Mouse (Mus musculus): ENCODE results near the gene Uhmk1.
"Not testable (repeated sequence)": the region's sequence is repeated elsewhere in the genome, so short reads cannot be mapped to it uniquely, and the experiment has no call there.

The Uhmk1 gene

DNA sequence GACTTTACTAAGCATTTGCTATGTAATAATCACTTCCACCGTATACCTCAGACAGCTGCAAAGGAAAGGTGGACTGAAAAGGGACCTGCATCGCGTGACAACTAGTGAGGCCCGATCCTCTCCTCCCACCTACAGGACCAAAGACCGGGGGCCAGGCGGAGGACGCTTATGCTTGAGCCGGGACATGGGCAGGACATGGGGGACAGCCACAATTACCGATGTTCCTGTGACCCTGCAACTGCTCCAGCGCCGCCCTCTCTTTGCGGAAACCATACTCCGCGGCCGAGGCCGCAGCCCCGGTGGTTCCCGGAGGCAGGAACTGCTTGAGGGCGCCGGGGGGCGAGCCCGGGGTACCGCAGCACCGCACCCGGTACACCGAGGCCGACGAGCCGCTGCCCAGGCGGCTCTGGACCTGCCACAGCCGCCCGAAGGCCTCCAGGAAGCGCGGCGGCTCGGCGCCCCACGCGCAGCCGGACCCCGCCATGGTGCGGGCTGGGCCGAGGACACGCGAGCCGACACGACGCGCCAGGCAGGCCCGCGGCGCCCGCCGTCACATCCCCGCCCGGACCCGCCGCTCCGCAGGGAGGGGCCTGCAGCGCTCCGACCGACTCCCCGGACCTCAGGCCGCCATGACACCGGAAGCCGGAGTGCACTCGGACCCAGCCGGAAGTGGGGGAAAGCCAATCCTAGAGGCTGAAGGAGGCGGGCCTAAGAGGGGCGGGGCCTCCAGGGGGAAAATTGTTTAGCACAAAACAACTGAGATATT, at the start of gene Uhmk1:
Gene Uhmk1, minus strand, starts transcription at position 641 of the 766 bp plus-strand sequence.
- DNase-seq (ENCODE audit: extremely low read depth, low read depth) = peak; percentile 73

- no peak for DNase-seq (ENCODE audit: extremely low read depth, low read depth)
These were observed 40.3 kb upstream of the Uhmk1 start for GRCm38 (mm10) chr1:170255560-170255910.

GRCm38 (mm10) chr1:170254893-170255559, 39.8 kb upstream of the Uhmk1 start:
- DNase-seq (ENCODE audit: extremely low read depth, low read depth) = no peak

- DNase-seq (ENCODE audit: extremely low read depth, low read depth) = no peak
These were observed 29.8 kb upstream of the Uhmk1 start for GRCm38 (mm10) chr1:170245016-170245415.

GRCm38 (mm10) chr1:170232688-170233087, 17.5 kb upstream of the Uhmk1 start, which contains the start of gene Sh2d1b2:
Gene Sh2d1b2, plus strand, starts transcription at chr1:170232749.
- not testable (repeated sequence) for DNase-seq (ENCODE audit: extremely low read depth, low read depth)

DNA sequence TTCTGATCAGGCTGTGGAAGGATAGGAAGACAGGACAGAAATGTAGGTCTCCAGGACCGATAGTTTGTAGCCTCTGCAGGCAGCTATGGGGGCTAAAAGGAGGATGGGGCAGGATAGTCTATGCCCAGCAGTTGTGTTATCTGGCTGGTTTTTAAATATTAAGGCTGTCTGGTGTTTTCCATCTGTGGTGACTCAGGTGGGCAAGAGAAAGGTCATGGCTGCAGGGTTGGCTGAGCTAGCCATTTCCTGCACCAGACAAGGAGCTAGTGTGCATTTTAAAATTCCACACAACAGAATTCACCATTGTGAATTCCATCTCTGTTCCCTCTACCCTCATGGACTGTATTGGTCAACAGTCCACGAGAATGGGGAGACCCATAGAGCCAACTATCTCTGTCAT, 8.1 kb upstream of the Uhmk1 start:
- DNase-seq (ENCODE audit: extremely low read depth, low read depth) = no peak

GRCm38 (mm10) chr1:170220351-170220750, 5.2 kb upstream of the Uhmk1 start:
- no peak for DNase-seq (ENCODE audit: extremely low read depth, low read depth)

- DNase-seq (ENCODE audit: extremely low read depth, low read depth) = peak; percentile 36
These were observed 3.1 kb upstream of the Uhmk1 start for GRCm38 (mm10) chr1:170218091-170218884.

DNA sequence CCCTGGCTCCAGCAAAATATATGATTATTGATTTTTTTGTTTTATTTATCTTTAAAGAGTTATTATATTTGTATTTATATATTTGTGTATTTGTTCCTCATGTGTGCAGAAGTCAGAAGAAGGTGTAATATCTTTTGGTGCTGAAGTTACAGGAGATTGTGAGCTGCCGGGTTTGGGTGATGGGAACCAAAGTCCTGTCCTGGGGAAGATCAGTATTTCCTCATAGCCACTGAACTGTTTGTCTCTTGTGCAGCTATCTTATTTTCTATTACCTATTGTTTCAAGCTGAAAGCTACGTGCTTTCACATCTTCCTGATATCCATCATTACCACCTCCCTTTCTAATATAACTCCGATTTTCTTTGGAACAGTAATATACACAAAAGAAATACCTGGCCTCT, 393 bp upstream of the Uhmk1 start:
- no peak for DNase-seq (ENCODE audit: extremely low read depth, low read depth)

- peak; percentile 41 for DNase-seq (ENCODE audit: extremely low read depth, low read depth)
These were observed 827 bp downstream of the Uhmk1 start for GRCm38 (mm10) chr1:170214383-170214756.

DNA sequence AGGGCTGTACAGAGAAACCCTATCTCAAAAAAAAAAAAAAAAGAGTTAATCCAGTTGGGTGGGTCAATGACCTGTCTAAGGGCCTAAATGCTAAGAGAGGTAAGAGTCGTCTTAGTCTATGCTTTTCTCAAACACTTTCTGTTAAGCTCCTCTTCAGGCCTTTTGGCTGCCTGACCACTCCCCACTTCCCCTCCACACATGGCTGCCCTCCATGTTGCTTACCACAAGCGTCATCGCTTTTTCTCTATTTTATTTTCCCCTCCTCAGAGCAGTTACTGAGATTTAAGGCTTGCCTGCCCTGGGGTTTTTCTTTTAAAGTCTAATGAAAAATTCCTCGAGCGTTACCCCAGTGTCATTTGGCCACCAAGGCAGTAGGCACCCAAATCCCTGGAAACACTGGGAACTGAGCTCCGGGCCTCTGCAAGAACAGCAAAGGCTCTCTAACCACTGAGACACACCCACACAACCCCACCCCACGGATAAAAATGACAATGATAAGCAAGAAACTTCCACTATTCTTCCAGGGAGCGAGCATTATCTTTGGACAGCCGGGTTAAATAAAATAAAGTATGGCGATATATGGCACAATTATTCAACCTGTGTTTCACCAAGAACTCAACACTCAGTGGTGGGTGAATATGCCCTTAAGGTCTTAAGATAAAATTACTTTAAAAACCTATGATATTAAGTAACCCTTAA, 1.9 kb downstream of the Uhmk1 start:
- DNase-seq (ENCODE audit: extremely low read depth, low read depth) = peak; percentile 17

DNA sequence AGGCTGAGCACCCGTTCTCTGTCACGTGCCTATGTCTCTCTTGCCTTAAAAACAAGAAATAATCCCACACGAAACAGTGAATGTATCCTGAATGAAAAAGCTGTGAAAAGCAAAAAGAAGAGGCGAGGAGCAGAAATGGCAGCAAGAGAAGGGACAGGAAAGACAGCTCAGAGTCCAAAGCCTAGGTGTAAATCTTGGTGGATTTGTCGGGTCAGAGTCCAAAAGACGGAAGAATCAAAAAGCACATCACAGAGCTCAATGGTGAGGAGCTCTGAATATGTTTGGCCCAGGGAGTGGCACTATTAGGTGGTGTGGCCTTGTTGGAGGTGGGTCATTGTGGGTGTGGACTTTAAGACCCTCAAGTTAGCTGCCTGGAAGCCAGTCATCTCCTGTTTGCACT, 8.8 kb downstream of the Uhmk1 start:
- no peak for DNase-seq (ENCODE audit: extremely low read depth, low read depth)

DNA sequence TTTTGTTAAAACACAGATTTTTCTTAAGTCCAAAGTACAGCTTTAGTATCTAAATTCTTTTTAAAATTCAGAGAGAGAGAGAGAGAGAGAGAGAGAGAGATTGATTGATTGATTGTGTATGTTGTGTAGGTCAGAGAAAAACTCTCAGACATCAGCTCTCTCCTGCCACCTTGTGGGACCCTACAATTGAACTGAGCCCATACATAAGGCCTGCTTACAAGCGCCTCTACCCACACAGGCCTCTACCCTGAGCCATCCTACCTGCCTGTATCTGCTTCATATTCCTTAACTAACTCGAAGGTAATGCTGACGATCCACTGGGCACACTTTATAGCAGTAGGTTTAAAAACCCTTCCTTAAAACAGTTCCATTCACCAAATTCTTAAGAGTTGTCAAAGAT, 14.8 kb downstream of the Uhmk1 start:
- no peak for DNase-seq (ENCODE audit: extremely low read depth, low read depth)

- DNase-seq (ENCODE audit: extremely low read depth, low read depth) = no peak
These were observed 19.0 kb downstream of the Uhmk1 start for GRCm38 (mm10) chr1:170196211-170196610.

GRCm38 (mm10) chr1:170191925-170192324, 23.3 kb downstream of the Uhmk1 start:
- no peak for DNase-seq (ENCODE audit: extremely low read depth, low read depth)

GRCm38 (mm10) chr1:170190225-170190624, 25.0 kb downstream of the Uhmk1 start:
- DNase-seq (ENCODE audit: extremely low read depth, low read depth) = no peak

GRCm38 (mm10) chr1:170188601-170189000, 26.6 kb downstream of the Uhmk1 start:
- no peak for DNase-seq (ENCODE audit: extremely low read depth, low read depth)

GRCm38 (mm10) chr1:170186531-170186930, 28.7 kb downstream of the Uhmk1 start:
- DNase-seq (ENCODE audit: extremely low read depth, low read depth) = no peak

GRCm38 (mm10) chr1:170185137-170185536, 30.1 kb downstream of the Uhmk1 start:
- no peak for DNase-seq (ENCODE audit: extremely low read depth, low read depth)

GRCm38 (mm10) chr1:170182706-170183105, 32.5 kb downstream of the Uhmk1 start:
- DNase-seq (ENCODE audit: extremely low read depth, low read depth) = no peak

- DNase-seq (ENCODE audit: extremely low read depth, low read depth) = no peak
These were observed 38.4 kb downstream of the Uhmk1 start for GRCm38 (mm10) chr1:170176661-170177239.

All from MEL-GATA-1-ER (cell line).